Mouse (Mus musculus): ENCODE data around the gene Crygs. TPM values are rescaled to one million over a fixed set of nuclear protein-coding genes. Genes with fewer than 3 reads are reported as not detected.

The Crygs gene
- 0.18 TPM in 1 of 2 replicates, not detected in the other for polyA plus RNA-seq (2012; rRNA removed)

GRCm38 (mm10) chr16:22811477-22811876 is at the start of gene Crygs:
TSS of gene Crygs (minus strand) at chr16:22811577.
- no peak for DNase-seq (ENCODE audit: extremely low spot score in 1 of 2, low spot score in 1 of 2)

- peak; percentile 99 to 100 for DNase-seq (ENCODE audit: extremely low spot score in 1 of 2, low spot score in 1 of 2)
Observed at GRCm38 (mm10) chr16:22857431-22858113, 46.2 kb upstream of the Crygs start, which contains the start of the genes Tbccd1 and Dnajb11. TSS of gene Tbccd1 (minus strand) at chr16:22857669. TSS of gene Dnajb11 (plus strand) at chr16:22857845.

DNA sequence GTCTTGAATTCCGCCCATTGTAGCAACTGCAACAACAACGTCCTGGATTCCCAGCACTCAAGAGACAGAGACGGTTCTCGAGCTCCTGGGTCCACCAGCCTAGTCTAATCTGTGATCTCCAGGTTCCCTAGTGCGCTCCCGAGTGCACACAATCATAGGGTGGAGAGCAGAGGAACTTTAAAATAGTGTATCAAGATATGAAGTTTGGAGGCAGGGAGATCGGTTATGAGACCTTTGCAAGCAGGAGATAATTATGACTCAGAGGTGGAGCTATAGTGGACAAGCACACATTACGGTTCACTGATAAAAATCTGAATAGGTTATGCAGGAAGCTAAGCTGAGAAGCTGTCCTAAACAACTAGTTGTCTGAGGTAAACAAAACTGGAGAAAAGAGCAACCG is 45.4 kb upstream of the Crygs start:
- no peak for DNase-seq (ENCODE audit: extremely low spot score in 1 of 2, low spot score in 1 of 2)

DNA sequence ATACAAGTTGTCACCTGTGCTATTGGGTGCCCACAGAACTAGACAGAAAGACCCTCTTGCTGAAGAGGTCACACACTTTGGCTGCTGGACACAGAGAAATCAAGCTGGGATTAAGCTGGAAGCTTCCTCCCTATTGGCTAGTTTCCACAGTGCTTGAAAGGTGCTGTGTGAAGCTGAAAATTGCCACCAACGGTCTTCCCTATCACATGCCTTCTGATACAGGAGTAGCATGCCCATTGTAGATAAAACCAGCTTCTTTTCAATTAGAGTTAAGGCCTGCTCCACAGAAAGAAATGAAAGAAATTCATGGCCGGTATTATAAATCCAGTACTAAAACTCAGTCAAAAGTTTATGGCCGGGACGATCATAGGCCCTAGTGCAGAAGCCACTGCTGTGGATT is 41.3 kb upstream of the Crygs start:
- no peak for DNase-seq (ENCODE audit: extremely low spot score in 1 of 2, low spot score in 1 of 2)

GRCm38 (mm10) chr16:22848331-22848730 is 37.0 kb upstream of the Crygs start:
- no peak for DNase-seq (ENCODE audit: extremely low spot score in 1 of 2, low spot score in 1 of 2)

GRCm38 (mm10) chr16:22847686-22848085 is 36.3 kb upstream of the Crygs start:
- DNase-seq (ENCODE audit: extremely low spot score in 1 of 2, low spot score in 1 of 2), result no peak

- DNase-seq (ENCODE audit: extremely low spot score in 1 of 2, low spot score in 1 of 2), result no peak
Observed at GRCm38 (mm10) chr16:22845481-22845880, 34.1 kb upstream of the Crygs start.

GRCm38 (mm10) chr16:22844834-22845233 is 33.5 kb upstream of the Crygs start:
- no peak for DNase-seq (ENCODE audit: extremely low spot score in 1 of 2, low spot score in 1 of 2)

- peak; percentile 38 to 87 for DNase-seq (ENCODE audit: extremely low spot score in 1 of 2, low spot score in 1 of 2)
Observed at GRCm38 (mm10) chr16:22844061-22844801, 32.9 kb upstream of the Crygs start.

GRCm38 (mm10) chr16:22842871-22843270 is 31.5 kb upstream of the Crygs start:
- no peak for DNase-seq (ENCODE audit: extremely low spot score in 1 of 2, low spot score in 1 of 2)

- no peak for DNase-seq (ENCODE audit: extremely low spot score in 1 of 2, low spot score in 1 of 2)
Observed at GRCm38 (mm10) chr16:22839146-22839857, 27.9 kb upstream of the Crygs start.

DNA sequence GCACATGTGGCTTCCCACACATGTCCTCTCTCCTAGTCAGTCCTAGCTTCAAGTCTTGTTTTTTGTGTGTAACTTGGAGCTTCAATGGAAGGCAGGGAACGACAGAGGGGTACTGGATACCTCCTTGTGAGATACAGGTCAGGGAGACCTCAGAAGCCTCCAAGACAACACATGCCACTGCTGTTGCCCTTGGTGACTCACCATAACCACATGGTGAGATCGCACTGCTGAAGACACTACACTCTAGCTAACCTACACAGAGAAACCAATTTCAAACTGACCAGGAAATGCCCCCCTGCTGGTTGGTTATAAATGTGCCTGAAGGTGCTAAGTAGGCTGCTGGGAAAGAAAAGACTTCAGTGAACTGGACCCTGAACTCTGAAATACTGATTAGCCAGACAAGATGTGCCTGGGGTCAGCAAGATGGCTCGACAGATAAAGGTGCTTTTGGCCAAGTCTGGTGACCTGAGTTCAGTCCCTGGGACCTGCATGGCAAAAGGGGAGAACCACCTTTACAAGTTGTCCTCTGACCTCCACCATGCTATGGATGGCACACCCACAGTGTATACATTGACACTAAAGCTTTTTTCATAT is 21.7 kb upstream of the Crygs start:
- no peak for DNase-seq (ENCODE audit: extremely low spot score in 1 of 2, low spot score in 1 of 2)

GRCm38 (mm10) chr16:22820731-22821130 is 9.4 kb upstream of the Crygs start:
- peak; percentile 57 to 73 for DNase-seq (ENCODE audit: extremely low spot score in 1 of 2, low spot score in 1 of 2)

DNA sequence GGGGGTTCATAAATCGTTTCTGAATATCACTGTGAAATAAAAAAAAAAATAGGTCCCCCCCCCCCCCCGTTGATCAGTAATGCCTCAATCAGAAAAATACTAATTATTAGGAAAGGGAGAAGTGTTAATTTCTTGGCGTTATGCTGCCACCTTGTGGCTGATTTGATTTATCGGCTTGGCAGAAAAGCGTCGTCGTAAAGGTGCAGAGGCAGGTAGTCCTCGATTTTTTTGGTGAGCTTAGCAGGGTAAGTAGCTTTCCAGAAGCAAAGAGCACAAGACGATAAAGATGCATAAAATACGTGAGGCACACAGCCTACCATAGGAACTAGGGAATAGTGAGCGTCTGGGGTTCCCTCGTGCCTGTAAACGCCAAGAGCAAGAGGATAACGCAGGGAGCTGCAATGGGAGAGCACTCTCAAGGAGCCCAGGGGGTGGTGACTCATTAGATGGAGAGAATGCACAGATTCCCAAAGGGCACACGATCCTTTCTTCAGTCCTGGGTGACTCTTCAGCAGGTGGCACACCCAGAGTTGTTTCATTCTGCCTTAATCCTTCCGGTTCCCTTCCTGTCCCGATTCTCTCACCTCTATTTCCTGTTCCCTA is 3.8 kb downstream of the Crygs start:
- DNase-seq (ENCODE audit: extremely low spot score in 1 of 2, low spot score in 1 of 2), result peak; percentile 22 to 82

DNA sequence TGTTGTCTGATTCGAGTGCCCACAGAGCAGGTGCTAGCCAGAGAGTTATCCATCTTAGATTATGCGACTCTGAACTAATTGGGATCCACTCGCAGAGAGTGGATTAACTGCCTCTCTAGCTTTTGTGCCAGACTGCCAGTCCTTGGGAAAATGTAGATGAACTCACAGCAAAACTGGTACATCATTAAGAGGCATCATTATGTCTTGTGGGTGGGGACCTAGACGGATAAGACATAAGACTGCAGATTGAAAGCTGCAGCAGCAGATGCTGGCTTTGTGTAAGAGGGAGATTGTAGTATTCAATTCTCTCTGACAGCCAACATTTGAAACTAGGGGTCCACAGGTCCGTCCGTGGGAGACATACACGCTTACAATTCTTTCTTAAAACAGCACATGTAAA is 8.6 kb downstream of the Crygs start:
- DNase-seq (ENCODE audit: extremely low spot score in 1 of 2, low spot score in 1 of 2), result no peak

DNA sequence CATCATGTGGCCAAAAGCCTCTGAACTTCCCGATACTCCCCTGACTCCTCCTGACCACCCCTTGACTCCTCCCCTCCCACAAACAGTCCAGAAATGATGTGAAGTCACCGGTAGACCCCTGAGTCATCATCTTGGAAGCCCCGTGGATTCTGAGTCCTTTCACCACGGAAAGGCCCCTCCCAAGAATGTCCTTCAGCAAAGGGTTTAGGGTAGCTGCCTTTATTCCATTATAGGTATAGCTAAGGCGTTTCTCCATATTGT is 10.6 kb downstream of the Crygs start:
- no peak for DNase-seq (ENCODE audit: extremely low spot score in 1 of 2, low spot score in 1 of 2)

DNA sequence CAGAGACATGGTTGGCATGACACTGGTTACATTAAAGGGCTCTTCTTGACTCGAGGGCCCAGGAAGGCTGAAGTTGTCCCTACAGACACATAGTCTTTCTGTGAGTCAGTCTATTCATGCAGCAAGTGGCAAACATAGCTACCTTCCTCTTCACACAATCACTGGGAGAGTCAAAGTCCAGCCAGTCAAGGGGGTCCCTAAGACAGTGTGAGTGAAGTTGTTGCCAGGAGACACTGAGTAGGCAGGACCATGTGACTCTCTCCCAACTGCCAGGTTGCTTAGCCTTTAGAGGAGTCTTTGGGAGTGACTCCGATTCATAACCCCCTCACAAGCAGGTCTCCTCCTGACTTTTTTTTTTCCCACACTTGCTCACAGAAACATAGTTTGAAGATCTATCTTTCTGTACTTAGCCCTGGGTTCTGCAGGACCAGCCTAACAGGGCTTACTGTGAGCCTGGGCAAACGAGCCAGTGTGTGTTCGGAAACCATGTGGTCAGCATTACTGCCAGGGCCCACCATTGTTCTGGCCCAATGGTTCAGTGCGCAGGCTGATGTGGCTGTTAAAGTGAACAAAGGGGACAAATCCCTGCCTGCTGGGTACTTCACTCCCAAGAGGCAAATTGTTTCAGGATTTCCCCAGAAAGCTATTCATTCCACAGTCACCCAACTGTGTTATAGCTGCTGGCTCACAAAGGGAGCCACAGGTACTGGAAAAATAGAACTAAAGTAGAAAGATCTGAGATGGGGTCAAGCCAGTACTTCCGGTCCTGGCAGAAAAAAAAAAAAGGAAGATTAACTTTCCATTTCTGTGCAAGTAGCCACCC is 11.1 kb downstream of the Crygs start:
- DNase-seq (ENCODE audit: extremely low spot score in 1 of 2, low spot score in 1 of 2), result no peak

- no peak for DNase-seq (ENCODE audit: extremely low spot score in 1 of 2, low spot score in 1 of 2)
Observed at GRCm38 (mm10) chr16:22798520-22798919, 12.9 kb downstream of the Crygs start.

DNA sequence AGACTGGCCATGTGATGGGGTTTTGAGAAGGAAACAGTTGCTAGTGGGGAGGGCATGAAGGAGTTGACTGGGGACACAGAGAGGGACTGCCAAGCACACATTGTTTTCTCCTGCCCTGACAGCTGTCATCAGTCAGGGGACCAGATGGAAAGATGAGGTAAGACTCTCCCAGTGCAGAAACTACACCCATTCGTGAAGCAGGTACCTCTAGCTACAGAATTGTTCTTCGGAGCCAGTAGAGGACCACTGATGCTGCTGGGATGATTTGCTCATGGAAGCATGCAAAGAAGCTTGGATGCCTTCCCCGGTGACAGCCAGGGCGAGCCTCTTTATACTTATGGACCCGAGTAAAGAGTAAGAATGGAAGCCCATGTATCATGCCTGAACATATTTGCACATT is 13.9 kb downstream of the Crygs start:
- DNase-seq (ENCODE audit: extremely low spot score in 1 of 2, low spot score in 1 of 2), result no peak

DNA sequence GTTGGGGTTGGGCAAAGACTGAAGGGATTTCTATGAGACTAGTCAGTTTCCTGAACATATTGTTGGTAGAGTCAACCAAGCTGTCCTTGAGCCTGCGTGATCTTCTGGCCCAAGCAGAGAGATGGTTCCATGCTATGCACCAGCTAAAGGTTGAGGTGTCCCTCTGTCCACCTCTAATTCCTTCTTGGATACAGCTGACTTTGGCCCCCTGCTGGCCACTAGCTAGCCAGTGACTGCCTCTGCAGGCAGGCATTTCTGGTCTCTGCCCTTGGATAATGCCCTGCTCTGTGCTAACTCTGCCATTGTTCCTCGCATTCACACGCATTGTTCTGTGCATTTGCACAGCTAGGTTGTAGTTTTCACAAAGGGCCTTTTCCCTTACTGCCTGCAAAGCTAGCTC is 15.9 kb downstream of the Crygs start:
- no peak for DNase-seq (ENCODE audit: extremely low spot score in 1 of 2, low spot score in 1 of 2)
